Comparison of ENCODE assay signal across 8 mouse cellular contexts in genomic region chr10:59166104-59166944, GRCm38 (mm10). TPM values are rescaled to one million over a fixed set of nuclear protein-coding genes. Genes with fewer than 3 reads are reported as not detected.
A peak's percentile ranks its signal among the peaks of the same experiment; 100 is the strongest.
DNase-seq lines count a peak whose midpoint lies in the region; ATAC-seq lines count a peak whose summit lies in the region.

No protein-coding gene starts in this region.

- ATAC-seq in kidney, embryonic 16.5 days (ENCODE audit: low FRiP score, low TSS enrichment): 0 out of 2 replicates have a peak, but pooled peaks have one; percentile 31
- peak; percentile 60; the same call in 1 of the 2 replicates for ATAC-seq in liver, embryonic 12.5 days

- no peak overlapping the region for H3K4me2 ChIP-seq in kidney, embryonic 16.5 days (replicated peaks; ENCODE audit: low read depth, low read length)
- H3K4me2 ChIP-seq in liver, embryonic 12.5 days: peak overlapping the region; percentile 42

- peak; percentile 43 to 80 for DNase-seq in adrenal gland, adult (ENCODE audit: inconsistent age in 2 of 2, low spot score in 1 of 2)
- DNase-seq in adrenal gland, postnatal 4 days (ENCODE audit: low spot score in 2 of 2): no peak
- DNase-seq in 3T3-L1 (ENCODE audit: low read depth, low spot score): peak; percentile 77
- DNase-seq in brain, adult 2 months (ENCODE audit: low read depth, low spot score): peak; percentile 81
- DNase-seq in right cerebral cortex, adult 2 months (ENCODE audit: low spot score in 2 of 2): peak; percentile 71 to 72

- no peaks in the 10 kb centered on the region for H3K27me3 ChIP-seq in erythroblast, embryonic 14.5 days (ENCODE audit: control insufficient read depth)
- H3K27me3 ChIP-seq in kidney, embryonic 16.5 days (ENCODE audit: insufficient read depth, low read length): no peaks in the 10 kb centered on the region
- H3K27me3 ChIP-seq in liver, embryonic 12.5 days (replicated peaks): no peaks in the 10 kb centered on the region

- no peak overlapping the region for H3K27ac ChIP-seq in kidney, embryonic 16.5 days (ENCODE audit: low read length)
- H3K27ac ChIP-seq in liver, embryonic 12.5 days: no peak overlapping the region

- H3K9me3 ChIP-seq in erythroblast, embryonic 14.5 days (ENCODE audit: control insufficient read depth, low read length): no peaks in the 10 kb centered on the region
- H3K9me3 ChIP-seq in kidney, embryonic 16.5 days (ENCODE audit: low read length): no peaks in the 10 kb centered on the region
- no peaks in the 10 kb centered on the region for H3K9me3 ChIP-seq in liver, embryonic 12.5 days (replicated peaks)

- H3K4me1 ChIP-seq in erythroblast, embryonic 14.5 days (ENCODE audit: control insufficient read depth): peaks cover 34% of the 10 kb centered on the region
- H3K4me1 ChIP-seq in kidney, embryonic 16.5 days (ENCODE audit: insufficient read depth, low read length): no peaks in the 10 kb centered on the region
- peaks cover 37% of the 10 kb centered on the region for H3K4me1 ChIP-seq in liver, embryonic 12.5 days

- 68% methylated on average over 14 of the region's 14 CpGs for WGBS in kidney, embryonic 16.5 days
- WGBS in liver, embryonic 12.5 days (ENCODE audit: insufficient replicate concordance): 50% methylated on average over 14 of the region's 14 CpGs

- no peak overlapping the region for H3K9ac ChIP-seq in kidney, embryonic 16.5 days (replicated peaks; ENCODE audit: low read length)
- peak overlapping the region; percentile 27; the same call in 1 of the 2 replicates for H3K9ac ChIP-seq in liver, embryonic 12.5 days

- no peaks in the 10 kb centered on the region; the same call in 1 of the 2 replicates for H3K36me3 ChIP-seq in erythroblast, embryonic 14.5 days (ENCODE audit: control insufficient read depth)
- H3K36me3 ChIP-seq in kidney, embryonic 16.5 days (ENCODE audit: insufficient read depth, low read length): 0 out of 2 replicates have a peak, but pooled peaks cover 3% of the 10 kb centered on the region
- 0 out of 2 replicates have a peak, but pooled peaks cover 3% of the 10 kb centered on the region for H3K36me3 ChIP-seq in liver, embryonic 12.5 days

- peak overlapping the region; percentile 31 for H3K4me3 ChIP-seq in erythroblast, embryonic 14.5 days (replicated peaks)
- H3K4me3 ChIP-seq in kidney, embryonic 16.5 days (ENCODE audit: low read length): no peak overlapping the region
- H3K4me3 ChIP-seq in liver, embryonic 12.5 days: no peak overlapping the region

RNA-seq across cellular contexts. Expression of gene Sept10, which starts 55.3 kb away (rescaled TPM):
- 10 to 100 TPM; 63.2 to 64.6 TPM for total RNA-seq in adrenal gland, postnatal 4 days (2021)
- not detected in 2 replicates for polyA plus RNA-seq in erythroblast, embryonic 14.5 days (2012)
- 46.3 and 48.6 TPM in 2 replicates for polyA plus RNA-seq in kidney, embryonic 16.5 days (2015; fragmentation: Nextera tagmentation; extraction: Ambion mirVana)
- polyA plus RNA-seq in liver, embryonic 12.5 days (2016; fragmentation: Nextera tagmentation; extraction: Ambion mirVana): 12.8 and 12.9 TPM in 2 replicates

RNA-seq across cellular contexts. Expression of gene Sowahc, which starts 55.4 kb away (rescaled TPM):
- 10 to 100 TPM; 22.6 to 23.2 TPM for total RNA-seq in adrenal gland, postnatal 4 days (2021)
- polyA plus RNA-seq in erythroblast, embryonic 14.5 days (2012): 0.01 TPM in 1 of 2 replicates, not detected in the other
- polyA plus RNA-seq in kidney, embryonic 16.5 days (2015; fragmentation: Nextera tagmentation; extraction: Ambion mirVana): 11.4 and 11.7 TPM in 2 replicates
- 2.8 and 3.1 TPM in 2 replicates for polyA plus RNA-seq in liver, embryonic 12.5 days (2016; fragmentation: Nextera tagmentation; extraction: Ambion mirVana)

Comparison
In these comparisons a context has a peak if more than half of its experiments do, and no peak if none do; other contexts are left out.
1. DNase-seq: peak in adrenal gland, adult (2 of 2), 3T3-L1 (single experiment), brain, adult 2 months (single experiment) and right cerebral cortex, adult 2 months (2 of 2); none in adrenal gland, postnatal 4 days (0 of 2).
2. RNA of gene Sept10, which starts 55.3 kb away (polyA plus RNA-seq): 46.3 to 48.6 TPM in kidney, embryonic 16.5 days and 12.8 to 12.9 TPM in liver, embryonic 12.5 days; not detected in erythroblast, embryonic 14.5 days; every median in the first group is over 10 times any median in the second.